Mouse (Mus musculus) embryonic stem cell, embryonic (primary cell): ENCODE data around the gene Ntn3.

ENCODE experiments used
- CTCF ChIA-PET, 4 experiments: fragments of 300-600 bp in 2 of 4; fragments of 350-600 bp in 2 of 4; sonication (Branson Sonifier 250); formaldehyde crosslinking; loops; one replicate each; lab custom pipeline; 2022; ENCODE audit warnings: inconsistent platforms in 2 of 4; lab: Charles Lee
- POLR2A ChIA-PET, 4 experiments: fragments of 300-600 bp in 2 of 4; fragments of 350-600 bp in 2 of 4; sonication (Branson Sonifier 250); formaldehyde crosslinking; loops; one replicate each; lab custom pipeline; 2022; ENCODE audit warnings: antibody characterized with exemption in 4 of 4, inconsistent platforms in 1 of 4; lab: Charles Lee

Ntn3 gene

DNA sequence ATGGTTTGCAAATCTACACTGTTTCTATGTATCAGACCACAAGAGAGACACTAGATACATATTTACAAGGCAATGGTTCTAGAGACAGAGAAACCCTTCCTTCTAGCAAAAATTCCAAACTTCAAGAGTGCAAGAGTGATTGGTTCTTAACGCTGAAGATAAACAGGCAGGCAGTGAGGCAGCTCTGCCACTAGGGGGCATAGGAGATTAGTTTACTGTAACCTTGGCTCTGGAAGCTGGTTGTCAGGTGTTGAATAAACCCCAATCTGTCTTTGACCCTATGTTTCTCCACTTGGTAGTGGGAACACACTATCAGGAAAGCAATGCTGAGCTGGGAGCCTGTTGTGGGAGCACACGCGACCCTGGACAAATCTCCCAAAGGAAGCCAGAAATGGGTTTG, 35.9 kb downstream of the Ntn3 start:
- POLR2A ChIA-PET = interaction anchor here (0.6 to 14.6 kb wide), 33 partner anchors 8 to 254 kb away, joined by 3 to 228 read pairs (median 4); partner anchors contain the start of genes Tedc2 (in 4 of the 4), Ccnf (in 3 of the 4), Ntn3 (in 2 of the 4) and Amdhd2 (in 1 of the 4)
- CTCF ChIA-PET = interaction anchor here (0.6 to 2.0 kb wide), 40 partner anchors 9 to 205 kb away, joined by 3 to 7 read pairs (median 4); partner anchors contain the start of genes Ccnf (in 2 of the 4), Abca3 (in 1 of the 4), Amdhd2 (in 1 of the 4) and Pdpk1 (in 1 of the 4)

DNA sequence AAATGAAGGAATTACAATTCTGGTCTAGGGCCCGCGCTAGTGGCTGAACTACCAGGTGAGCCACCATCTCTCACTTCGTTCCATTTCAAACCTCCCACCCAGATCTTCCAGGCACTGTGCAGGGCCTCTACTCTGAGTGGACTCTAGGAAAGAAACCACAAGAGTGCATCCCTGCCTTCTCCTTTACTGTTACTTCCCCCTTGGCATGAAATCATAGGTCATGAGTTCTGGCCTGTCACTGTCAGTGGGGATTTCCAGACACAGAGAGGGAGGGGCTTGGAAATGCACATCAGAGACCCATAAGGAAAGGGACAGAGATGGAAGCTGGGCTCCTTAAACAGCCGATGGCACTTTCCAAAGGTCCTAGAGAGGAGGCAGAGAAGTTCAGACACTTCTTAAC, 37.6 kb downstream of the Ntn3 start:
- POLR2A ChIA-PET = interaction anchor here (0.6 to 14.6 kb wide), 27 partner anchors 8 to 1595 kb away, joined by 3 to 228 read pairs (median 5); partner anchors contain the start of genes Ccnf (in 2 of the 4), Tedc2 (in 2 of the 4), Amdhd2 (in 1 of the 4) and Eci1 (in 1 of the 4)
- CTCF ChIA-PET = interaction anchor here in 3 of 4 experiments (0.6 to 1.3 kb wide), 7 partner anchors 14 to 255 kb away, joined by 3 to 8 read pairs (median 3); partner anchors contain the start of genes Eci1 (in 2 of the 3) and Ccnf (in 1 of the 3)

GRCm38 (mm10) chr17:24170729-24171128, 38.6 kb downstream of the Ntn3 start:
- ChIA-PET CTCF (interaction anchor here in 1 of 4 experiments (1.0 to 1.3 kb wide), 3 partner anchors 15 to 256 kb away, joined by 3 to 4 read pairs (median 3); partner anchors contain the start of gene Eci1), POLR2A (interaction anchor here in 2 of 4 experiments (1.0 to 14.6 kb wide), 22 partner anchors 9 to 379 kb away, joined by 3 to 228 read pairs (median 5); partner anchors contain the start of genes Ccnf (in 2 of the 2), Tedc2 (in 2 of the 2), Ntn3 (in 1 of the 2) and Pdpk1 (in 1 of the 2))

GRCm38 (mm10) chr17:24170125-24170524, 39.2 kb downstream of the Ntn3 start:
- CTCF ChIA-PET = interaction anchor here in 1 of 4 experiments (0.9 kb wide), 1 partner anchor 51 kb away, joined by 3 read pairs; the partner anchor contains the start of gene Tedc2

DNA sequence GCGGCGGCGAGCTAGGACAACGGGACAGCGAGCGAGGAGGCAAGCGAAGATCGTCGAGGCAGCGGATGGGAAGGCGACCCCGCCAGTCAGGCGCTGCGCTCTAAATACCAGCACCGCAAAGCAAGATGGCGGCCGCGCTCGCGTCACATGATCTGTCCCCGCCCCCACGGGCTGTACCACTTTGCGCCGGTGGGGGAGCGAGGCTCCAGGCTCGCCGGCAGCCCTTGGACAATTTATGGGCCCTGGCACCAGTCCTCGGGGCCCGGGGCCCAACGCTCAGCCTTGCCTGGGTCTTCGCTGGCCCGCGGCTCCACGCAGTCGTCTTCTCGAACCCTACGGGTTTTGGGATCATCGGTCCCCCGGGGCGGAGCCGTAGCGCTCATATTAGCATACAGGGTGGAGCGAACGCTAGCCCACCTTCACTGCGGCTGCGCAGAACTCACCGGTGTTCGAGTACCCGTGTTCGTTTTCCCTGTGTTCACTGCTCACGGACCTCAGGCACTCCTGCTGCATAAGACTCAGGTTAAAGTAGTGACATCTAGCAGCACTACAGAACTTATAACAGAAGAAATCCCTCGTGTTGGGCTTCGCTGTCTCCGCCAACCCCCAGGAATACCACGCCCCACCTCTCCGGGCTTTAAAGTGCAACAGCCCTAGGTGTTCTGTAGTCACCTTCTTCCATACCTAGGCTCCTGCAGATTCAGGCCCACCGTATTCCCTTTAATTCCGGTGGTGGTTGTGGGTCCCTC, 39.8 kb downstream of the Ntn3 start, which contains the start of gene Atp6v0c:
TSS of gene Atp6v0c (minus strand) at position 386 of the 749 bp plus-strand sequence.
- CTCF ChIA-PET = interaction anchor here in 1 of 4 experiments (0.6 to 0.9 kb wide), 2 partner anchors 36 to 51 kb away, joined by 3 read pairs; partner anchors contain the start of gene Tedc2
- POLR2A ChIA-PET = interaction anchor here in 3 of 4 experiments (0.6 to 14.6 kb wide), 56 partner anchors 8 to 597 kb away, joined by 3 to 228 read pairs (median 5); partner anchors contain the start of genes Abca3 (in 2 of the 3), Ccnf (in 2 of the 3), Ntn3 (in 2 of the 3) and Pdpk1 (in 2 of the 3)

More at GRCm38 (mm10) chr17:24170125-24170524, 39.2 kb downstream of the Ntn3 start:
- POLR2A ChIA-PET = interaction anchor here in 3 of 4 experiments (0.6 to 14.6 kb wide), 45 partner anchors 8 to 597 kb away, joined by 3 to 228 read pairs (median 5); partner anchors contain the start of genes Abca3 (in 2 of the 3), Ccnf (in 2 of the 3), Ntn3 (in 2 of the 3) and Tedc2 (in 2 of the 3)

GRCm38 (mm10) chr17:24168590-24169277, 40.6 kb downstream of the Ntn3 start:
- ChIA-PET POLR2A (interaction anchor here in 3 of 4 experiments (0.5 to 14.6 kb wide), 60 partner anchors 7 to 501 kb away, joined by 3 to 228 read pairs (median 5); partner anchors contain the start of genes Abca3 (in 2 of the 3), Ccnf (in 2 of the 3), Ntn3 (in 2 of the 3) and Pdpk1 (in 2 of the 3)), CTCF (interaction anchor here in 2 of 4 experiments (0.6 kb wide), 2 partner anchors 25 to 35 kb away, joined by 3 to 4 read pairs; no protein-coding TSS in a partner anchor)

- ChIA-PET CTCF (interaction anchor here in 1 of 4 experiments (0.6 kb wide), 1 partner anchor 26 kb away, joined by 4 read pairs; no protein-coding TSS in a partner anchor), POLR2A (interaction anchor here in 3 of 4 experiments (0.5 to 14.6 kb wide), 41 partner anchors 7 to 297 kb away, joined by 3 to 228 read pairs (median 6); partner anchors contain the start of genes Ccnf (in 2 of the 3), Ntn3 (in 2 of the 3), Pdpk1 (in 2 of the 3) and Tbc1d24 (in 2 of the 3))
These were observed 41.3 kb downstream of the Ntn3 start for GRCm38 (mm10) chr17:24167891-24168505.

GRCm38 (mm10) chr17:24167120-24167519, 42.2 kb downstream of the Ntn3 start:
- CTCF ChIA-PET = interaction anchor here in 1 of 4 experiments (0.5 kb wide), 1 partner anchor 82 kb away, joined by 3 read pairs; no protein-coding TSS in a partner anchor
- POLR2A ChIA-PET = interaction anchor here in 3 of 4 experiments (0.6 to 14.6 kb wide), 18 partner anchors 9 to 361 kb away, joined by 3 to 228 read pairs (median 8); partner anchors contain the start of genes Ccnf (in 2 of the 3), Pdpk1 (in 2 of the 3), Tbc1d24 (in 2 of the 3) and Ntn3 (in 1 of the 3)

DNA sequence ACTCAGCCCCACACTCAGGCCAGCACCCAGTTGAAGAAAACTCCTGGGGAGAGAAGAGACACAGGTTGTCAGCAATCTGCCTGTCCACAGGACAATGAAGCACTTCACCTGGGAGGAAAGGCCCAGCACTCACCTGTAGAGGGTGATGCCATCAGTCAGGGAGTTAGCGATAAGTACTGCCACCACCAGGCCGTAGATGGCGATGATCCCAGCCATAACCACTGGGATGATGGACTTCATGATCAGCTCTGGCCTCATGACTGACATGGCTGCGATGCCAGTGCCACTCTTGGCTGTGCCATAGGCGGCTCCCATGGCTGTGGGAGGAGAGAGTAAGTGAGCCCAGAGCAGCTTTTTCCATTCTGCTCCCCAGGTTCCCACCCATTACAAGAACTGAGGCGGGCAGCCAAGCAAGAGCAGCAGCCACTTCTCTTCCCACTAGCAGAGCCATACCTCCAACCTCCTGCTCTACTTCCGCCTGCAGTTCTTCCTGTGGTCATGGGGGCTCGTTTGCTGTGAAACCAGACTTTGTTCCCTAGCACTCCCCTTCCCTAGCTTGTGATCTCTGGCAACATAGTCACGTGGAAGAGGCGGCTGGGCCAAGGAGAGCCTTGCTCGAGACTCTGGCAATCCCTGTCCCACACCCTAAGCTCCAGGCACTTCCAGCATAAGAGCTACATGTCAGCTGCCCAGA, 44.6 kb downstream of the Ntn3 start:
- CTCF ChIA-PET = interaction anchor here in 3 of 4 experiments (0.5 to 2.2 kb wide), 6 partner anchors 8 to 195 kb away, joined by 3 to 6 read pairs (median 3); no protein-coding TSS in a partner anchor

GRCm38 (mm10) chr17:24163176-24163962, 46.0 kb downstream of the Ntn3 start, which contains the start of gene Amdhd2:
Gene Amdhd2 (minus strand): TSS chr17:24163766.
- ChIA-PET POLR2A (interaction anchor here (0.6 to 14.6 kb wide), 79 partner anchors 9 to 364 kb away, joined by 3 to 228 read pairs (median 4); partner anchors contain the start of genes Tedc2 (in 4 of the 4), Ccnf (in 3 of the 4), Ntn3 (in 3 of the 4) and Pdpk1 (in 3 of the 4)), CTCF (interaction anchor here (0.5 to 2.8 kb wide), 6 partner anchors 10 to 364 kb away, joined by 3 to 14 read pairs (median 6); partner anchors contain the start of genes Prss32 (in 1 of the 4) and Prss41 (in 1 of the 4))

More for the DNA sequence above, 44.6 kb downstream of the Ntn3 start:
- POLR2A ChIA-PET = interaction anchor here (0.8 to 14.6 kb wide), 40 partner anchors 8 to 363 kb away, joined by 3 to 228 read pairs (median 4); partner anchors contain the start of genes Ccnf (in 2 of the 4), Pdpk1 (in 2 of the 4), Tbc1d24 (in 2 of the 4) and Abca3 (in 1 of the 4)

- ChIA-PET POLR2A (interaction anchor here (0.6 to 14.6 kb wide), 64 partner anchors 7 to 365 kb away, joined by 3 to 228 read pairs (median 4); partner anchors contain the start of genes Ccnf (in 3 of the 4), Pdpk1 (in 3 of the 4), Tbc1d24 (in 2 of the 4) and Tedc2 (in 2 of the 4)), CTCF (interaction anchor here in 2 of 4 experiments (0.6 to 2.8 kb wide), 4 partner anchors 10 to 147 kb away, joined by 4 to 14 read pairs (median 6); no protein-coding TSS in a partner anchor)
These were observed 46.7 kb downstream of the Ntn3 start for GRCm38 (mm10) chr17:24162584-24163175.

- CTCF ChIA-PET = interaction anchor here in 3 of 4 experiments (0.6 to 2.8 kb wide), 4 partner anchors 9 to 319 kb away, joined by 3 to 14 read pairs (median 4); no protein-coding TSS in a partner anchor
- POLR2A ChIA-PET = interaction anchor here in 3 of 4 experiments (0.7 to 14.6 kb wide), 21 partner anchors 8 to 366 kb away, joined by 3 to 228 read pairs (median 5); partner anchors contain the start of genes Atp6v0c (in 3 of the 3), Pdpk1 (in 2 of the 3), Tbc1d24 (in 2 of the 3) and Tedc2 (in 2 of the 3)
These were observed 47.9 kb downstream of the Ntn3 start for GRCm38 (mm10) chr17:24161466-24161865.

DNA sequence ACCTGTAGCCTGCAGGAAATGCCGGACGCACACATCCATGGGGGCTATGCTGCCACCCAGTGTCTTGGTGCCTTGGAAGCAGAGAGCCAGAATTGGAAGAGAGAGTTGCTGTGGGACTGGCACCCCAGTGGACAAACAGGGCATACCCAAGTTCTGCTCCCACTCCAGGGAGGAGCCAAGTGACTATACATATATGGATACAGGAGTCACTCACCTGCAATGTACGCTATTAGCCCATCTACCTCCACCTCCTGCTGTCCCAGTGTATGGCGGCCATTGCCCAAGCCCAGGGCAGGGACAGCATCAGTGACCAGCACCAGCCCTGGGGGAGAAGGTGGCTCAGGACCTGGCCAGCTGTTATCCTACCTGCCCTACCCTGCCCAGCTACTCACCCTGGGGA, 51.8 kb downstream of the Ntn3 start:
- POLR2A ChIA-PET = interaction anchor here in 3 of 4 experiments (0.8 to 2.1 kb wide), 3 partner anchors 11 to 257 kb away, joined by 4 to 5 read pairs (median 4); partner anchors contain the start of genes Rnps1 (in 1 of the 3) and Tedc2 (in 1 of the 3)
- CTCF ChIA-PET = no interaction called here
